Mouse (Mus musculus) MEL (cell line): Measurements from ENCODE around the gene Fam234b. TPM values are rescaled to one million over a fixed set of nuclear protein-coding genes. Genes with fewer than 3 reads are reported as not detected.

Experiments used
- DNase-seq: peaks from one replicate; pipeline ENCODE4 v3.0.0; 2011; ENCODE audit warnings: low read depth, low spot score
- H3K27ac ChIP-seq: 2 replicates; pipeline ENCODE4 v1.5.1; 2012; ENCODE audit warnings: low read depth, mild to moderate bottlenecking, control low read depth, low read length, moderate library complexity; ENCODE audit not compliant: control insufficient read depth
- H3K27me3 ChIP-seq, 2 experiments: fragments of 150-350 bp in 1 of 2; sonication (generic) in 1 of 2; 2 replicates each; pipeline ENCODE4 v1.6.1; 2012; ENCODE audit warnings: low read length in 2 of 2, mild to moderate bottlenecking in 2 of 2, improper control_type of control experiment in 1 of 2, moderate library complexity in 1 of 2; ENCODE audit not compliant: insufficient read depth in 2 of 2, control insufficient read depth in 1 of 2
- H3K36me3 ChIP-seq, 2 experiments: 2 replicates each; pipeline ENCODE4 v1.6.1; 2012 to 2014; ENCODE audit warnings: low read length in 2 of 2, improper control_type of control experiment in 1 of 2, inconsistent platforms in 1 of 2, mild to moderate bottlenecking in 1 of 2; ENCODE audit not compliant: insufficient read depth in 2 of 2, control insufficient read depth in 1 of 2
- H3K4me1 ChIP-seq, 2 experiments: fragments of 150-350 bp in 1 of 2; sonication (generic) in 1 of 2; 2 replicates each; pipeline ENCODE4 v1.6.1; 2012; ENCODE audit warnings: low read length in 2 of 2, improper control_type of control experiment in 1 of 2, mild to moderate bottlenecking in 1 of 2; ENCODE audit not compliant: insufficient read depth in 2 of 2, control insufficient read depth in 1 of 2
- H3K4me3 ChIP-seq, 2 experiments: fragments of 150-350 bp in 1 of 2; sonication (generic) in 1 of 2; 2 replicates each; pipeline ENCODE4 v1.5.1; 2012; ENCODE audit warnings: low read depth in 2 of 2, low read length in 2 of 2, mild to moderate bottlenecking in 2 of 2, moderate library complexity in 2 of 2, control low read depth in 1 of 2, improper control_type of control experiment in 1 of 2; ENCODE audit not compliant: control insufficient read depth in 1 of 2, insufficient read depth in 1 of 2
- H3K79me2 ChIP-seq: 2 replicates; pipeline ENCODE4 v1.6.1; 2012; ENCODE audit warnings: mild to moderate bottlenecking, low read length, moderate library complexity; ENCODE audit not compliant: control insufficient read depth, poor library complexity, insufficient read depth
- H3K9ac ChIP-seq: 2 replicates; pipeline ENCODE4 v1.6.1; 2012; ENCODE audit warnings: low read depth, mild to moderate bottlenecking, control low read depth, low read length, moderate library complexity; ENCODE audit not compliant: control insufficient read depth, poor library complexity, severe bottlenecking
- H3K9me3 ChIP-seq: fragments of 150-350 bp; sonication (generic); replicated peaks from 2 replicates; pipeline ENCODE4 v1.6.1; 2012; ENCODE audit warnings: mild to moderate bottlenecking, low read length, improper control_type of control experiment, moderate library complexity; ENCODE audit not compliant: insufficient read depth
- ETS1 ChIP-seq: IDR thresholded peaks from 2 replicates; pipeline ENCODE4 v1.6.1; 2012; ENCODE audit warnings: low read depth, mild to moderate bottlenecking, inconsistent platforms, low read length, improper control_type of control experiment, moderate library complexity
- GABPA ChIP-seq: IDR thresholded peaks from 2 replicates; pipeline ENCODE4 v1.6.1; 2012; ENCODE audit warnings: low read depth, mild to moderate bottlenecking, inconsistent platforms, low read length, improper control_type of control experiment, moderate library complexity
- GATA1 ChIP-seq: IDR thresholded peaks from 2 replicates; pipeline ENCODE4 v1.6.1; 2011; ENCODE audit warnings: low read depth, low read length, improper control_type of control experiment
- HCFC1 ChIP-seq: IDR thresholded peaks from 2 replicates; pipeline ENCODE4 v1.6.1; 2012; ENCODE audit warnings: low read depth, mild to moderate bottlenecking, inconsistent platforms, low read length, improper control_type of control experiment, moderate library complexity
- MAX ChIP-seq: IDR thresholded peaks from 2 replicates; pipeline ENCODE4 v1.6.1; 2011; ENCODE audit warnings: low read length, improper control_type of control experiment
- MEF2A ChIP-seq: IDR thresholded peaks from 2 replicates; pipeline ENCODE4 v1.6.1; 2014; ENCODE audit warnings: low read depth, mild to moderate bottlenecking, inconsistent platforms, low read length, improper control_type of control experiment; ENCODE audit not compliant: poor library complexity, insufficient replicate concordance, severe bottlenecking; ENCODE audit errors: extremely low read depth
- MXI1 ChIP-seq: IDR thresholded peaks from 2 replicates; pipeline ENCODE4 v1.6.1; 2011; ENCODE audit warnings: mild to moderate bottlenecking, low read depth, low read length, improper control_type of control experiment
- MYB ChIP-seq: IDR thresholded peaks from 2 replicates; pipeline ENCODE4 v1.6.1; 2011; ENCODE audit warnings: mild to moderate bottlenecking, low read depth, low read length, improper control_type of control experiment
- NELFE ChIP-seq: IDR thresholded peaks from 2 replicates; pipeline ENCODE4 v1.6.1; 2011; ENCODE audit warnings: low read depth, low read length, improper control_type of control experiment
- NRF1 ChIP-seq: IDR thresholded peaks from 2 replicates; pipeline ENCODE4 v1.6.1; 2014; ENCODE audit warnings: low read depth, mild to moderate bottlenecking, inconsistent platforms, low read length, improper control_type of control experiment, moderate library complexity; ENCODE audit not compliant: poor library complexity, insufficient read depth, severe bottlenecking
- POLR2A ChIP-seq, 2 experiments: IDR thresholded peaks; 2 replicates each; pipeline ENCODE4 v1.6.1; 2011 to 2012; ENCODE audit warnings: low read length in 2 of 2, mild to moderate bottlenecking in 2 of 2, control low read depth in 1 of 2, improper control_type of control experiment in 1 of 2, low read depth in 1 of 2, moderate library complexity in 1 of 2; ENCODE audit not compliant: control insufficient read depth in 1 of 2, insufficient read depth in 1 of 2, poor library complexity in 1 of 2
- POLR2AphosphoS2 ChIP-seq: IDR thresholded peaks from 2 replicates; pipeline ENCODE4 v1.6.1; 2011; ENCODE audit warnings: low read length, improper control_type of control experiment
- SIN3A ChIP-seq: IDR thresholded peaks from 2 replicates; pipeline ENCODE4 v1.6.1; 2012; ENCODE audit warnings: low read length, improper control_type of control experiment, inconsistent platforms
- SMC3 ChIP-seq: IDR thresholded peaks from 2 replicates; pipeline ENCODE4 v1.6.1; 2011; ENCODE audit warnings: low read depth, low read length, improper control_type of control experiment
- TAL1 ChIP-seq: IDR thresholded peaks from 2 replicates; pipeline ENCODE4 v1.6.1; 2012; ENCODE audit warnings: mild to moderate bottlenecking, inconsistent platforms, low read length, moderate library complexity, mixed read lengths
- TCF12 ChIP-seq: IDR thresholded peaks from 2 replicates; pipeline ENCODE4 v1.6.1; 2014; ENCODE audit warnings: low read depth, mild to moderate bottlenecking, inconsistent platforms, low read length, improper control_type of control experiment, moderate library complexity
- UBTF ChIP-seq: IDR thresholded peaks from 2 replicates; pipeline ENCODE4 v1.6.1; 2012; ENCODE audit warnings: low read depth, mild to moderate bottlenecking, inconsistent platforms, low read length, improper control_type of control experiment, moderate library complexity, borderline replicate concordance; ENCODE audit not compliant: insufficient read depth
- USF2 ChIP-seq, 2 experiments: IDR thresholded peaks; 2 replicates each; pipeline ENCODE4 v1.6.1; 2011 to 2012; ENCODE audit warnings: improper control_type of control experiment in 2 of 2, low read length in 2 of 2, borderline replicate concordance in 1 of 2, inconsistent platforms in 1 of 2, low read depth in 1 of 2, mild to moderate bottlenecking in 1 of 2; ENCODE audit not compliant: insufficient read depth in 1 of 2
- ZC3H11A ChIP-seq: IDR thresholded peaks from 2 replicates; pipeline ENCODE4 v1.6.1; 2012; ENCODE audit warnings: low read depth, mild to moderate bottlenecking, inconsistent platforms, low read length, improper control_type of control experiment
- ZMIZ1 ChIP-seq: IDR thresholded peaks from 2 replicates; pipeline ENCODE4 v1.6.1; 2012; ENCODE audit warnings: low read depth, mild to moderate bottlenecking, inconsistent platforms, low read length, improper control_type of control experiment, moderate library complexity
- polyA plus RNA-seq, 2 experiments: library from polyadenylated mRNA; stranded (reverse) in 1 of 2; unstranded in 1 of 2; fragments of >175 nt in 1 of 2; fragments of >200 nt in 1 of 2; gene quantifications; 2 replicates each; pipeline versions ENCODE4 v1.2.1 to v1.2.4; 2012; ENCODE audit warnings: low replicate concordance in 2 of 2, low read depth in 1 of 2; ENCODE audit not compliant: insufficient read length in 2 of 2, insufficient read depth in 1 of 2, missing spikeins in 1 of 2
- total RNA-seq: library from RNA; depleted of rRNA; stranded (reverse); fragments of 300-350 nt; gene quantifications from 2 replicates; pipeline ENCODE4 v1.2.3, GENCODE M21; 2012

The Fam234b gene
- total and polyA plus RNA-seq, 3 experiments = 12.2 to 20.5 TPM; not detected in 1

- TF ChIP-seq TCF12 = no peak
- no peak for TF ChIP-seq NRF1
- TF ChIP-seq MAX = no peak
- TF ChIP-seq POLR2AphosphoS2 = no peak
- TF ChIP-seq SIN3A = no peak
- TF ChIP-seq NELFE = no peak
- TF ChIP-seq HCFC1 = no peak
- no peak for TF ChIP-seq ETS1
- no peak for TF ChIP-seq USF2 (IDR thresholded peaks at IDR 0.05; ENCODE audit: borderline replicate concordance in 1 of 2, insufficient read depth in 1 of 2, low read depth in 1 of 2, low read length in 2 of 2)
- TF ChIP-seq, all 39 proteins: peak for 0
- DNase-seq = no peak
- Histone ChIP-seq H3K36me3 (peaks cover 0 to 6% of the 10 kb centered on the region in 2 experiments; a peak in 2 of 4 replicates), H3K9me3 (no peaks in the 10 kb centered on the region), H3K4me1 (peaks cover 5 to 11% of the 10 kb centered on the region in 2 experiments; a peak in 2 of 4 replicates), H3K27ac (no peak overlapping the region), H3K9ac (no peak overlapping the region), H3K27me3 (no peaks in the 10 kb centered on the region), H3K4me3 (no peak overlapping the region), H3K79me2 (no peaks in the 10 kb centered on the region; the same call in 1 of the 2 replicates)
These were observed 4.8 kb upstream of the Fam234b start for GRCm38 (mm10) chr6:135192993-135193392.

- Histone ChIP-seq H3K27me3 (no peaks in the 10 kb centered on the region), H3K4me3 (no peak overlapping the region)
- TF ChIP-seq MXI1 = no peak
- no peak for TF ChIP-seq POLR2A (IDR thresholded peaks at IDR 0.05; ENCODE audit: control insufficient read depth in 1 of 2, insufficient read depth in 1 of 2, low read depth in 1 of 2, low read length in 2 of 2, poor library complexity in 1 of 2)
- TF ChIP-seq TAL1 = no peak
- TF ChIP-seq MEF2A = no peak
- TF ChIP-seq UBTF = no peak
- TF ChIP-seq MYB = no peak
- no peak for TF ChIP-seq SMC3
- no peak for TF ChIP-seq ZC3H11A
- TF ChIP-seq NELFE = no peak
- TF ChIP-seq GABPA = no peak
- no peak for TF ChIP-seq ETS1
- no peak for TF ChIP-seq GATA1
- no peak for TF ChIP-seq MAX
- no peak for TF ChIP-seq ZMIZ1
- TF ChIP-seq, all 39 proteins: peak for 0
- Histone ChIP-seq H3K79me2 (no peaks in the 10 kb centered on the region; the same call in 1 of the 2 replicates), H3K9me3 (no peaks in the 10 kb centered on the region), H3K36me3 (peaks cover 0 to 6% of the 10 kb centered on the region in 2 experiments; a peak in 2 of 4 replicates), H3K9ac (no peak overlapping the region), H3K27ac (no peak overlapping the region), H3K4me1 (peaks cover 5 to 11% of the 10 kb centered on the region in 2 experiments; a peak in 2 of 4 replicates)
- no peak for DNase-seq
These were observed 4.0 kb upstream of the Fam234b start for GRCm38 (mm10) chr6:135193733-135194132.
